Mouse (Mus musculus): Measurements from ENCODE around the gene Ero1lb. TPM values are rescaled to one million over a fixed set of nuclear protein-coding genes. Genes with fewer than 3 reads are reported as not detected.

The Ero1lb gene
- total and polyA plus RNA-seq, 3 experiments = 20.4 to 34.8 (median 26.6) TPM

- H3K9me3 ChIP-seq (replicated peaks; ENCODE audit: low read length) = no peaks in the 10 kb centered on the region
- no peak for TF ChIP-seq POLR2AphosphoS2 (IDR thresholded peaks at IDR 0.05; ENCODE audit: low read depth, low read length)
- TF ChIP-seq ETS1 (conservative IDR thresholded peaks at IDR 0.05; ENCODE audit: low read depth, low read length) = no peak
- TF ChIP-seq CHD2 (IDR thresholded peaks at IDR 0.05; ENCODE audit: low read length) = no peak
- TF ChIP-seq POLR2A (IDR thresholded peaks at IDR 0.05; ENCODE audit: low read depth, low read length) = no peak
- TF ChIP-seq SMC3 (IDR thresholded peaks at IDR 0.05; ENCODE audit: low read depth, low read length) = no peak
- TF ChIP-seq MEF2A (IDR thresholded peaks at IDR 0.05; ENCODE audit: borderline replicate concordance, low read depth, low read length) = no peak
- TF ChIP-seq ZC3H11A (IDR thresholded peaks at IDR 0.05; ENCODE audit: low read depth, low read length) = no peak
- TF ChIP-seq CTCF (conservative IDR thresholded peaks at IDR 0.05 in 1 of 2, IDR thresholded peaks at IDR 0.05 in 1 of 2; ENCODE audit: low read depth in 2 of 2, low read length in 2 of 2) = no peak
- TF ChIP-seq MYC (IDR thresholded peaks at IDR 0.05; ENCODE audit: low read depth, low read length) = no peak
- no peak for TF ChIP-seq MAX (IDR thresholded peaks at IDR 0.05; ENCODE audit: low read length)
- TF ChIP-seq USF2 (conservative IDR thresholded peaks at IDR 0.05; ENCODE audit: low read depth, low read length) = no peak
- TF ChIP-seq PAX5 (IDR thresholded peaks at IDR 0.05; ENCODE audit: low read length) = no peak
- no peak for TF ChIP-seq SIN3A (IDR thresholded peaks at IDR 0.05; ENCODE audit: low read length)
- TF ChIP-seq ZMIZ1 (IDR thresholded peaks at IDR 0.05; ENCODE audit: low read depth, low read length) = no peak
- no peak for TF ChIP-seq USF1 (IDR thresholded peaks at IDR 0.05; ENCODE audit: low read depth, low read length)
- no peak for TF ChIP-seq MAZ (IDR thresholded peaks at IDR 0.05; ENCODE audit: low read depth, low read length)
- TF ChIP-seq ZKSCAN1 (IDR thresholded peaks at IDR 0.05; ENCODE audit: borderline replicate concordance, low read depth, low read length) = no peak
- no peaks in the 10 kb centered on the region for H3K27me3 ChIP-seq (replicated peaks)
- no peaks in the 10 kb centered on the region for H3K36me3 ChIP-seq (replicated peaks in 1 of 2; ENCODE audit: control insufficient read depth in 1 of 2, insufficient read depth in 1 of 2, low read length in 1 of 2)
- peaks cover 0 to 26% of the 10 kb centered on the region in 2 experiments; a peak in 2 of 4 replicates for H3K4me1 ChIP-seq (ENCODE audit: control insufficient read depth in 1 of 2, insufficient read depth in 2 of 2)
- no peak overlapping the region for H3K4me3 ChIP-seq (replicated peaks in 1 of 3; ENCODE audit: low read depth in 2 of 3, low read length in 2 of 3, poor library complexity in 1 of 3)
- H3K79me2 ChIP-seq (replicated peaks; ENCODE audit: control insufficient read depth, extremely low read depth, insufficient read depth, poor library complexity, severe bottlenecking) = no peaks in the 10 kb centered on the region
- no peak overlapping the region for H3K4me2 ChIP-seq (ENCODE audit: insufficient read depth, low read depth, poor library complexity, severe bottlenecking)
- in situ Hi-C loops (cut with MboI; ENCODE audit: low pct_ligation_motif_present, low pct_unique_long_range_greater_than_20kb, low sequenced_read_pairs) (no loop called here), dilution Hi-C loops (cut with MboI; ENCODE audit: extremely low pct_ligation_motif_present, extremely low pct_unique_long_range_greater_than_20kb, low sequenced_read_pairs) (no loop called here)
- H3K9ac ChIP-seq (ENCODE audit: insufficient read depth, low read depth) = no peak overlapping the region
- no peak overlapping the region for H3K27ac ChIP-seq (ENCODE audit: insufficient read depth, low read depth)
- no peak for DNase-seq (ENCODE audit: extremely low read depth)
These were observed 43.3 kb upstream of the Ero1lb start for GRCm38 (mm10) chr13:12522346-12522745.

- Histone ChIP-seq H3K9me3 (replicated peaks; ENCODE audit: low read length) (no peaks in the 10 kb centered on the region), H3K4me1 (ENCODE audit: control insufficient read depth in 1 of 2, insufficient read depth in 2 of 2) (peaks cover 0 to 50% of the 10 kb centered on the region in 2 experiments; a peak in 2 of 4 replicates), H3K36me3 (replicated peaks in 1 of 2; ENCODE audit: control insufficient read depth in 1 of 2, insufficient read depth in 1 of 2, low read length in 1 of 2) (no peaks in the 10 kb centered on the region), H3K27ac (ENCODE audit: insufficient read depth, low read depth) (no peak overlapping the region), H3K79me2 (replicated peaks; ENCODE audit: control insufficient read depth, extremely low read depth, insufficient read depth, poor library complexity, severe bottlenecking) (no peaks in the 10 kb centered on the region), H3K4me2 (ENCODE audit: insufficient read depth, low read depth, poor library complexity, severe bottlenecking) (no peak overlapping the region), H3K27me3 (replicated peaks) (no peaks in the 10 kb centered on the region), H3K9ac (ENCODE audit: insufficient read depth, low read depth) (no peak overlapping the region), H3K4me3 (replicated peaks in 1 of 3; ENCODE audit: low read depth in 2 of 3, low read length in 2 of 3, poor library complexity in 1 of 3) (no peak overlapping the region)
- no peak for DNase-seq (ENCODE audit: extremely low read depth)
- dilution Hi-C loops (cut with MboI; ENCODE audit: extremely low pct_ligation_motif_present, extremely low pct_unique_long_range_greater_than_20kb, low sequenced_read_pairs) = no loop called here
- no peak for TF ChIP-seq RAD21 (IDR thresholded peaks at IDR 0.05; ENCODE audit: low read depth, low read length)
- no peak for TF ChIP-seq MYC (IDR thresholded peaks at IDR 0.05; ENCODE audit: low read depth, low read length)
- no peak for TF ChIP-seq E2F4 (IDR thresholded peaks at IDR 0.05; ENCODE audit: insufficient replicate concordance, low read depth, low read length)
- TF ChIP-seq USF1 (IDR thresholded peaks at IDR 0.05; ENCODE audit: low read depth, low read length) = no peak
- no peak for TF ChIP-seq SIN3A (IDR thresholded peaks at IDR 0.05; ENCODE audit: low read length)
- TF ChIP-seq ZC3H11A (IDR thresholded peaks at IDR 0.05; ENCODE audit: low read depth, low read length) = no peak
- TF ChIP-seq IRF4 (IDR thresholded peaks at IDR 0.05; ENCODE audit: low read depth, low read length) = no peak
- TF ChIP-seq TCF12 (IDR thresholded peaks at IDR 0.05; ENCODE audit: low read depth, low read length) = no peak
- no peak for TF ChIP-seq MAZ (IDR thresholded peaks at IDR 0.05; ENCODE audit: low read depth, low read length)
- TF ChIP-seq CHD2 (IDR thresholded peaks at IDR 0.05; ENCODE audit: low read length) = no peak
- TF ChIP-seq TBP (conservative IDR thresholded peaks at IDR 0.05; ENCODE audit: low read depth, low read length) = no peak
- no peak for TF ChIP-seq ZKSCAN1 (IDR thresholded peaks at IDR 0.05; ENCODE audit: borderline replicate concordance, low read depth, low read length)
- no peak for TF ChIP-seq GABPA (IDR thresholded peaks at IDR 0.05; ENCODE audit: insufficient replicate concordance, low read depth, low read length)
- no peak for TF ChIP-seq BHLHE40 (IDR thresholded peaks at IDR 0.05; ENCODE audit: low read depth, low read length)
- TF ChIP-seq NRF1 (IDR thresholded peaks at IDR 0.05; ENCODE audit: low read depth, low read length) = no peak
- no peak for TF ChIP-seq JUN (IDR thresholded peaks at IDR 0.05; ENCODE audit: insufficient read depth, low read depth, low read length)
- no peak for TF ChIP-seq MAFK (IDR thresholded peaks at IDR 0.05; ENCODE audit: insufficient replicate concordance, low read length)
- no peak for TF ChIP-seq SMC3 (IDR thresholded peaks at IDR 0.05; ENCODE audit: low read depth, low read length)
- no peak for TF ChIP-seq USF2 (conservative IDR thresholded peaks at IDR 0.05; ENCODE audit: low read depth, low read length)
- TF ChIP-seq CHD1 (IDR thresholded peaks at IDR 0.05; ENCODE audit: low read depth, low read length) = no peak
- in situ Hi-C loops (cut with MboI; ENCODE audit: low pct_ligation_motif_present, low pct_unique_long_range_greater_than_20kb, low sequenced_read_pairs) = loop anchor here (25.0 kb wide), 1 partner anchor 162 kb away; no protein-coding TSS in a partner anchor
These were observed 40.0 kb upstream of the Ero1lb start for GRCm38 (mm10) chr13:12525678-12526077.
